Comparison of ENCODE assay signal across 8 mouse cellular contexts in the genomic region with DNA sequence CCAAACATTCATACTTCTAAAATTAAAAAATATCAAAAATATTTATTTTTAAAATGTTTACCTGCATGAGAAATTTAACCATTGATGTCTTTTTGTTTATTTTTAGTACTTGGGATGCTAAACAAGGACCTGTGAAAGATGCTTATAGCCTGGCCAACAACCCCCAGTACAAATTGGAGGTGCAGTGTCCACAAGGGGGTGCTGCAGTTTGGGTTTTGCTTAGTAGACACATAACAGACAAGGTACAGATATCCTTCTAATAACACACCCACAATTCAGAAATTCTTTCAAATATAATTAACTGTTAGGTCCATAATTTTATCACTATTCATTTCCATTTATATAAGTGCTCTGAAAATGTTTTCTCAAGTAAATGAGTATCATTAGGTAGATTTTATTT. TPM values are rescaled to one million over a fixed set of nuclear protein-coding genes. Genes with fewer than 3 reads are reported as not detected.
DNase-seq lines count a peak whose midpoint lies in the region; ATAC-seq lines count a peak whose summit lies in the region.

No protein-coding gene starts in this region.

- H3K9ac ChIP-seq in hindbrain, embryonic 13.5 days = no peak overlapping the region

- no peak overlapping the region for H3K27ac ChIP-seq in hindbrain, embryonic 10.5 days
- H3K27ac ChIP-seq in hindbrain, embryonic 13.5 days = no peak overlapping the region

- H3K4me2 ChIP-seq in hindbrain, embryonic 13.5 days = no peak overlapping the region

- peak; percentile 46 for DNase-seq in hindbrain, embryonic 10.5 days (ENCODE audit: low spot score)
- peak; percentile 88 to 90 for DNase-seq in B cell, adult 2 months
- peak; percentile 68 for DNase-seq in R1 (ENCODE audit: low read depth, low spot score)
- peak; percentile 93 to 95 for DNase-seq in cerebellum, postnatal 10 days
- DNase-seq in kidney, adult 9 months = peak; percentile 78
- peak; percentile 42 to 78 for DNase-seq in thymus, postnatal 10 days (ENCODE audit: low spot score in 2 of 2)

- H3K9me3 ChIP-seq in hindbrain, embryonic 10.5 days = no peaks in the 10 kb centered on the region
- H3K9me3 ChIP-seq in hindbrain, embryonic 13.5 days = no peaks in the 10 kb centered on the region

- no peaks in the 10 kb centered on the region for H3K27me3 ChIP-seq in hindbrain, embryonic 10.5 days (ENCODE audit: insufficient read depth, poor library complexity, severe bottlenecking)
- no peaks in the 10 kb centered on the region for H3K27me3 ChIP-seq in hindbrain, embryonic 13.5 days

- no peaks in the 10 kb centered on the region for H3K4me1 ChIP-seq in hindbrain, embryonic 10.5 days (replicated peaks)
- H3K4me1 ChIP-seq in hindbrain, embryonic 13.5 days (replicated peaks) = no peaks in the 10 kb centered on the region

- H3K36me3 ChIP-seq in hindbrain, embryonic 10.5 days = peaks cover 92% of the 10 kb centered on the region
- peaks cover 75% of the 10 kb centered on the region for H3K36me3 ChIP-seq in hindbrain, embryonic 13.5 days

- ATAC-seq in hindbrain, embryonic 13.5 days (ENCODE audit: low FRiP score) = no peak
- ATAC-seq in megakaryocyte, adult 5-6 weeks (ENCODE audit: poor library complexity, severe bottlenecking) = peak; percentile 63

- H3K4me3 ChIP-seq in hindbrain, embryonic 10.5 days = no peak overlapping the region
- H3K4me3 ChIP-seq in hindbrain, embryonic 13.5 days = no peak overlapping the region

RNA-seq across cellular contexts. Expression of a gene that starts 28.9 kb away (rescaled TPM):
- 28.5 and 29.4 TPM in 2 replicates for polyA plus RNA-seq in hindbrain, embryonic 10.5 days (2016; fragmentation: Nextera tagmentation; extraction: Ambion mirVana)
- polyA plus RNA-seq in hindbrain, embryonic 13.5 days (2015; fragmentation: Nextera tagmentation; extraction: Ambion mirVana) = 70.5 and 76.3 TPM in 2 replicates
- total RNA-seq in megakaryocyte, adult 5-6 weeks (2015) = 45.3 and 48.0 TPM in 2 replicates
- total RNA-seq in megakaryocyte, adult 5-6 weeks (2017) = 51.3 and 56.5 TPM in 2 replicates

RNA-seq across cellular contexts. Expression of a gene that starts 41.7 kb away (rescaled TPM):
- 6.2 and 7.1 TPM in 2 replicates for polyA plus RNA-seq in hindbrain, embryonic 10.5 days (2016; fragmentation: Nextera tagmentation; extraction: Ambion mirVana)
- 4.1 and 4.6 TPM in 2 replicates for polyA plus RNA-seq in hindbrain, embryonic 13.5 days (2015; fragmentation: Nextera tagmentation; extraction: Ambion mirVana)
- total RNA-seq in megakaryocyte, adult 5-6 weeks (2015) = 0.05 TPM in 1 of 2 replicates, not detected in the other
- under 0.01 TPM in 1 of 2 replicates, not detected in the other for total RNA-seq in megakaryocyte, adult 5-6 weeks (2017)
